Mouse (Mus musculus): ENCODE measurements around the gene Rspry1.

- TF ChIP-seq CTCF (IDR thresholded peaks at IDR 0.05; ENCODE audit: low read depth), result peak; percentile 49
- no peak for TF ChIP-seq EP300 (optimal IDR thresholded peaks at IDR 0.05)
Observed at GRCm38 (mm10) chr8:94680414-94680813, 78.7 kb downstream of the Rspry1 start.

All from stomach, postnatal 0 days (tissue).